Mouse (Mus musculus) liver, embryonic 14.5 days (tissue): ENCODE data around the gene 4921504E06Rik. TPM values are rescaled to one million over a fixed set of nuclear protein-coding genes. Genes with fewer than 3 reads are reported as not detected.

Source experiments
- ATAC-seq: fragments of 200-750 bp; cut with Nextera tagmentation; 2 replicates; pipeline ENCODE4 v1.8.0; 2017; ENCODE audit warnings: moderate number of reproducible peaks, mild to moderate bottlenecking, moderate library complexity; ENCODE audit not compliant: insufficient read depth
- DNase-seq, 3 experiments: peaks; one replicate each; pipeline ENCODE4 v3.0.0-alpha.2; 2012 to 2013; ENCODE audit warnings: low read depth in 3 of 3, low spot score in 3 of 3
- H3K27ac ChIP-seq: fragments of 300-500 bp; sonication (generic); 2 replicates; pipeline ENCODE4 v1.5.1; 2014; ENCODE audit warnings: moderate library complexity, mild to moderate bottlenecking, control low read depth, inconsistent platforms
- H3K27me3 ChIP-seq: fragments of 300-500 bp; sonication (generic); 2 replicates; pipeline ENCODE4 v1.6.1; 2014; ENCODE audit warnings: mild to moderate bottlenecking, low read length, moderate library complexity; ENCODE audit not compliant: control insufficient read depth, insufficient read depth
- H3K36me3 ChIP-seq: fragments of 300-500 bp; sonication (generic); replicated peaks from 2 replicates; pipeline ENCODE4 v1.6.1; 2014; ENCODE audit warnings: low read depth; ENCODE audit not compliant: control insufficient read depth, insufficient read depth
- H3K4me1 ChIP-seq, 2 experiments: fragments of 200-500 bp in 1 of 2; fragments of 300-500 bp in 1 of 2; sonication (generic) in 1 of 2; replicated peaks; 2 replicates each; pipeline ENCODE4 v1.6.1; 2012 to 2014; ENCODE audit warnings: antibody characterized with exemption in 1 of 2, inconsistent platforms in 1 of 2, low read length in 1 of 2; ENCODE audit not compliant: control insufficient read depth in 2 of 2, insufficient read depth in 2 of 2
- H3K4me2 ChIP-seq: fragments of 300-500 bp; sonication (generic); 2 replicates; pipeline ENCODE4 v1.6.1; 2014; ENCODE audit warnings: low read depth, mild to moderate bottlenecking, control low read depth, moderate library complexity
- H3K4me3 ChIP-seq, 2 experiments: fragments of 200-500 bp in 1 of 2; fragments of 300-500 bp in 1 of 2; sonication (generic) in 1 of 2; 2 replicates each; pipeline ENCODE4 v1.5.1; 2012 to 2014; ENCODE audit warnings: low read depth in 2 of 2, low read length in 2 of 2, mild to moderate bottlenecking in 2 of 2, control low read depth in 1 of 2, inconsistent platforms in 1 of 2, moderate library complexity in 1 of 2; ENCODE audit not compliant: insufficient read depth in 1 of 2
- H3K9ac ChIP-seq: fragments of 300-500 bp; sonication (generic); replicated peaks from 2 replicates; pipeline ENCODE4 v1.6.1; 2014; ENCODE audit warnings: mild to moderate bottlenecking, control low read depth, moderate library complexity
- H3K9me3 ChIP-seq: fragments of 300-500 bp; sonication (generic); 2 replicates; pipeline ENCODE4 v1.6.1; 2016; ENCODE audit warnings: low read length, mixed read lengths; ENCODE audit not compliant: control insufficient read depth
- CTCF ChIP-seq: IDR thresholded peaks from 2 replicates; pipeline ENCODE4 v1.5.1; 2016; ENCODE audit warnings: antibody characterized with exemption, low read depth, control low read depth
- EP300 ChIP-seq: IDR thresholded peaks from 2 replicates; pipeline ENCODE4 v1.6.1; 2016; ENCODE audit warnings: antibody characterized with exemption, low read depth
- whole genome bisulfite sequencing: fragments of 180-500 bp; shearing (Covaris S2); extraction: QIAGEN DNeasy Blood & Tissue Kit; methylation state at CpG from one replicate; pipeline ENCODE4 v1.1.7; 2014; ENCODE audit not compliant: insufficient replicate concordance; 5-methylcytosine and 5-hydroxymethylcytosine counted together
- polyA plus RNA-seq, 2 experiments: library from polyadenylated mRNA; depleted of rRNA in 1 of 2; stranded (reverse) in 1 of 2; unstranded in 1 of 2; fragments of >200 nt; fragmentation: Nextera tagmentation in 1 of 2; extraction: Ambion mirVana in 1 of 2; gene quantifications; 2 replicates each; pipeline versions ENCODE4 v1.2.1 to v1.2.3; 2012 to 2014

The 4921504E06Rik gene
- polyA plus RNA-seq, 2 experiments: not detected

GRCm38 (mm10) chr2:19449308-19449707 lies 104.4 kb downstream of the 4921504E06Rik start:
- Histone ChIP-seq H3K4me2 (no peak overlapping the region), H3K27me3 (peaks cover 80% of the 10 kb centered on the region), H3K27ac (no peak overlapping the region), H3K9ac (no peak overlapping the region), H3K4me1 (no peaks in the 10 kb centered on the region), H3K4me3 (no peak overlapping the region), H3K36me3 (no peaks in the 10 kb centered on the region), H3K9me3 (no peaks in the 10 kb centered on the region)
- ATAC-seq (no peak), DNase-seq (no peak)
- no peak for TF ChIP-seq CTCF
- TF ChIP-seq EP300: no peak
- WGBS: 21% methylated on average over 4 of the region's 4 CpGs

GRCm38 (mm10) chr2:19448042-19448700 lies 105.5 kb downstream of the 4921504E06Rik start:
- WGBS: 2% methylated on average over 31 of the region's 31 CpGs
- Histone ChIP-seq H3K36me3 (no peaks in the 10 kb centered on the region), H3K9ac (no peak overlapping the region), H3K4me3 (no peak overlapping the region), H3K27ac (no peak overlapping the region), H3K4me1 (no peaks in the 10 kb centered on the region), H3K27me3 (peaks cover 78% of the 10 kb centered on the region), H3K4me2 (no peak overlapping the region), H3K9me3 (no peaks in the 10 kb centered on the region)
- ATAC-seq (no peak), DNase-seq (no peak)
- no peak for TF ChIP-seq EP300
- TF ChIP-seq CTCF: no peak

GRCm38 (mm10) chr2:19446746-19447145 lies 107.0 kb downstream of the 4921504E06Rik start:
- Histone ChIP-seq H3K4me2 (no peak overlapping the region), H3K4me3 (no peak overlapping the region), H3K36me3 (no peaks in the 10 kb centered on the region), H3K27me3 (peaks cover 67% of the 10 kb centered on the region), H3K27ac (no peak overlapping the region), H3K9me3 (no peaks in the 10 kb centered on the region), H3K4me1 (no peaks in the 10 kb centered on the region), H3K9ac (no peak overlapping the region)
- 6% methylated on average over 7 of the region's 7 CpGs for WGBS
- no peak for TF ChIP-seq CTCF
- no peak for TF ChIP-seq EP300
- no peak for DNase-seq
- no peak for ATAC-seq

- H3K9ac ChIP-seq: no peak overlapping the region
- no peak for ATAC-seq
- no peak for DNase-seq
- TF ChIP-seq EP300 (no peak), CTCF (no peak)
- H3K27me3 ChIP-seq: peaks cover 60% of the 10 kb centered on the region
- no peaks in the 10 kb centered on the region for H3K36me3 ChIP-seq
- no peaks in the 10 kb centered on the region for H3K9me3 ChIP-seq
- no peaks in the 10 kb centered on the region for H3K4me1 ChIP-seq
- 1% methylated on average over 65 of the region's 67 CpGs for WGBS
- H3K4me3 ChIP-seq: no peak overlapping the region
- no peak overlapping the region for H3K4me2 ChIP-seq
- no peak overlapping the region for H3K27ac ChIP-seq
These were observed 107.7 kb downstream of the 4921504E06Rik start for GRCm38 (mm10) chr2:19445871-19446501.

- Histone ChIP-seq H3K27ac (no peak within 1 kb of the TSS), H3K9me3 (no peaks in the 10 kb centered on the region), H3K36me3 (no peaks in the 10 kb centered on the region), H3K4me2 (no peak within 1 kb of the TSS), H3K4me1 (no peaks in the 10 kb centered on the region), H3K9ac (no peak within 1 kb of the TSS), H3K4me3 (no peak within 1 kb of the TSS), H3K27me3 (peaks cover 54% of the 10 kb centered on the region)
- WGBS: 2% methylated on average over 41 of the region's 53 CpGs
- DNase-seq: no peak
- ATAC-seq: no peak
- TF ChIP-seq EP300 (no peak), CTCF (no peak)
These were observed 108.5 kb downstream of the 4921504E06Rik start, which contains the start of gene Ptf1a for GRCm38 (mm10) chr2:19444931-19445831. Gene Ptf1a, plus strand, starts transcription at chr2:19445663.
